Mouse (Mus musculus): ENCODE measurements around the gene Sdk2.

Sdk2 gene

DNA sequence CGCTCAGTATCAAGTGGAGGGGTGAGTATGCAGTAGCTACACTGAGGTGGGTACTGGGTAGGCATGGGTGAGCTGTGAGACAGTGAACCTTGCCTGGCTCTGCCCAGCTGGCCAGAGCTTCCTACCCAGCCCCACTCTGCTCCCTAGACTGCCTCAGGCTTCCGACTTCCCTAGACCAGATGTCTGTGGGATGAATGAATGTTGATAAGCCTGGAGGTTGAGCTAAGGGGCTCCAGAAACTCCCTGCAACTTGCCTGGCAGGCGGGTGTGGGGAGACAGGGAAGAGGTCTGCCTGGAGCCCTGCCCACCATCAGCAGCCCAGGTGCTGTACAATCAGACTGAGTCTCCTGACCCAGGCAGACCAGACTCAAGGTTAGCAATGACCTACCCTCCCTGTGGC, 139.0 kb downstream of the Sdk2 start:
- no peak for DNase-seq

DNA sequence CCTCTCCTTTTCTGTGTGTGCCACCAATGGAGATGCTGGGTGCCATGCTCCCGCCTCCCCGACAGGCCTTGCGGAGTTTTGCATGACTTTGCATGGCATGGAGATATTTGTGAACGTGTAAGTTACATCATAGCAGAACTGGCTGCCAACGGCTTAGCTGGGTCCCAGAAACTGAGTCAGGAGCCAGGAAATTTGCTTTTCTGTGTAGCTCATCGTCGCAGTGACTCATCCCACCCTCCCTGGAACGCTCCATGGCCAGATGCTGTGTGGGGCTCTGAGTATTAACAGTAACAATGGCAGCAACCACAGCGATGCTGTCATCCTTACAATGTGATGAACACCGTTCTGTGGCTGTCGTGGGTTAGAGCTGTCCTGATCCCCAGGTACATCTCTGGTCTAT, 139.6 kb downstream of the Sdk2 start:
- DNase-seq = no peak

GRCm38 (mm10) chr11:113923137-113923536, 143.7 kb downstream of the Sdk2 start:
- DNase-seq = no peak

DNA sequence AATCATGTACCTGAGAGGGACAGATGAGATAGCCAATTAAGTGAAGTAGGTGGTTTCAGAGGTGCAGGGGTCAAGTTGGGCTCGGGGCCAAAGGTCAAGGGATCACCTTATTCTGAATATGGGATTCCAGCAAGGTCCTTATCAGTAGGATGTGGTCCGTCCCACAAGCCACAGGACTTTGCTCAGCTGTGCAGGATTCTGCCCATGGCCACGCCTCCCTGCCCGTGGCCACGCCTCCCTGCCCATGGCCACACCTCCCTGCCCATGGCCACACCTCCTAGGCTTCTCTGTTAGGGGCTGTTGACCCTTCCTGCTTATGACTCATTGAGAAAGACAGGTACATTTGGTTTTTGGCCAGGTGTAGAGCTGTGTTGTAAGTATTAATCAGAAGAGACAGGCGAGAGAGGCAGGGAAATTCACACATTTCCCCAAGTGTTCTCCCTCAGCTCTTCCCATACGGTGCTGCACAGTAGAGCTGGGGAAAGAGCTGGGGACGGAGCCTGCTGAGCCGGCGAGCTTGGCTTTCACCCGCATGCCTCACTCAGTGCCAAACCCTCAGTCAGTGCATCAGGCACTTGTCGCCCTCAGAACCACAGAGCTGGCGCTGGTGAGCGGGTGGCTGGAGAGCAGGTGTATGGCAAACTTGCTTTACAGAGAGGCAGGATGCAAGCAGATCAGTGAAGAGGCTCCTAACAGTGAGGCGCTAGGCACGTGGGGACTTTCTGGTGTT, 163.6 kb downstream of the Sdk2 start:
- DNase-seq = no peak

DNA sequence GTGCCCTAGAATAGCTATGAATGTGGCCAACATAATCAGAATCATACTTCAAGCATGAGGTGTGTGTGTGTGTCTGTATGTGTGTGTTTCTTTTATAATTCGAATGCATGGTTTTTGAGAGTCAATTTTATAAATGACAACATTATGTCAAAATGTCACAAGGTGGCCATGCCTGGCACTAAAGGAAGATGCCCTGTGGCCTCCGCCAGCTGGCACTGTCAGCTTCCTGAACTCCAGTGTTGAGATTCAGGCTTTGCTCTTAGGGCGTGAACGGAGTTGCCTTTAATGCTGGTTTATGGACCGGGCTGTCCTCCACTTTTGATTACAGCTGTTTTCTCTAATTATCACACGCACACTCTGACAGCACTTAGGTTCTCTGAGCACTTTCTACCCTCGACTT, 164.9 kb downstream of the Sdk2 start:
- no peak for DNase-seq

- no peak for DNase-seq
Measured at GRCm38 (mm10) chr11:113898671-113899070, 168.2 kb downstream of the Sdk2 start.

DNA sequence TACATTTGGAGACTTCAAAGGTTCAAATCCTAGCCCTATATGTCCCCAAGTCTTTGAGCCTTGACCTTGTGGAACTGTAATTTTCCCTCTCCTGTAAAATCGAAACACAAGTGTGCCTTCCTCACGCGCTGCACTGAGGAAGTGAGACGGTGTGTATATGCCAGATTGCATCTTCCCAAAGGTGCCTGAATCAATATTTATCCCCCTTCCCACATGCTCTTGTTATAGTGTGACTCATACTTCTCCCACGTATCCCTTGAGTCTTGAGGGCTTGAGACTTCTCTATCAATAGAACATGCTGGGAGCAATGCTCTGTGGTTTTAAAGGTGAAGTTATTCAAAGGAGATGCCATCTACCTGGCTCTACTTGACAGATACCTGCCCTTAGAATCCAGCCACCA, 170.8 kb downstream of the Sdk2 start:
- DNase-seq = no peak

DNA sequence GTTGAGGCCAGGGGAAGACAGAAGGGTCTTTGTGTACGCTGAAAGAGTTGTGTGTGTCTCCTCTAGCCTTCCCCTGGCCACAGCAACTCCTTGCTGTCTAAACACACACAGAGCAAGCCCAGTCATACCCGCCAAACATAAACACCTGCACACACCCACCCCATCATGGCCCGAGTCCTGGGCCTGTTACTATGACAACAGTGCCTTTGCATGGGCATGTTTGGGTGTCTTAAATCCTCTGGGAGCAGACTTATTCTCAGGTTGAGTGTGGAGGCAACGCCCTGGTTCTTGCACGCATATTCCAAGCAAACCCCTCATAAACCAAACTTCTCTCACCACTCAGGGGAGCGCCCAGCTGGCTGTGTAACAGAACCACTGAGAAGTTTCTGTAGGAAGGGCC, 173.9 kb downstream of the Sdk2 start:
- DNase-seq = no peak

- no peak for DNase-seq
Measured at GRCm38 (mm10) chr11:113892067-113892466, 174.8 kb downstream of the Sdk2 start.

DNA sequence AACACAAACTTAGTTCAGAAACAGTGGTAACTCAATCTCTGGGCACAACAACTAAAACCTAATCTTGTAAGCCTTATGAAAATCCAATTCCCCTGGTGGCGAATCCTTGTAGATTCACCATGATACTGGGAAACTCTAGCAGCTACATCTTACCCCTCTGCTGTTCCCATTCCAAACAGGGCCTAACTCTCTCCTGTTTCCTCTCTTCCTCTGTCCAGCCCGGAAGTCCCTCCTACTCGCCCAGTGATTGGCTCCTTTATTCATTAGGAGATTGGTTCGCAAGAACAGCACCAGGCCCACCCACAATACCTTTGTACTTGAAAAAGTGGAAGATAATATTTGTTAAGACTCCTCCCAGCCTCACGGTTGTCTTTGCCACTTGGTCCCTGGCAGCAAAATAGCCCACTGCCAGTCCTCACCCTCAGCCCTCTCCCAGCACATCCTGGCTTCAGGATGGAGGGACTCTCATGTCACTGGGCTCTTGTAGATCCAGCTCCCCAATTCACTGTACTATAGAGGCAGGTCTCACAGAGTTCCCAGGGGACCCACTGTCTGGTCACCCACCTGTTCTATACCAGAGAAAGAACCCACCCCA, 178.6 kb downstream of the Sdk2 start:
- DNase-seq = no peak

DNA sequence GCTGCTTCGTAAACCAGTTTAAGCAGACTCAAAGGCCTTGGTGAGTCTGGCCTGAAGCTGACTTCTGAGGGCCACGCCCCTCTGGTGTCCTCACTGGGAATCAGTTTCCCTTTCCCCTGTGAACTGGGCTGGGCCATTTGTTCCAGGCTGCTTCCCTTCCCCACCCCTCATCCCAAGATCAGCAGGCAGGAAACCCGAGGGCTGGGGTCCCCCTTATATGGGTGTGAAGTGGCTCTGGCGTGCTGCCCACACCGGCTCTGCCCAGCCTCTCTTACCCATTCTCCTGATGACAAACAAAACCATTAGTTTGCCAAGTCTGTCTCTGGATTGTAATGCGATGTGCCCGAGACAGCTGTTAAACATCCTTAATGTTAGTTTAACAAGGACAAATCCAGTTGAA, 180.5 kb downstream of the Sdk2 start:
- no peak for DNase-seq

- DNase-seq = no peak
Measured at GRCm38 (mm10) chr11:113884962-113885361, 181.9 kb downstream of the Sdk2 start.

GRCm38 (mm10) chr11:113883031-113883430, 183.8 kb downstream of the Sdk2 start:
- no peak for DNase-seq

GRCm38 (mm10) chr11:113881864-113882263, 185.0 kb downstream of the Sdk2 start:
- no peak for DNase-seq

DNA sequence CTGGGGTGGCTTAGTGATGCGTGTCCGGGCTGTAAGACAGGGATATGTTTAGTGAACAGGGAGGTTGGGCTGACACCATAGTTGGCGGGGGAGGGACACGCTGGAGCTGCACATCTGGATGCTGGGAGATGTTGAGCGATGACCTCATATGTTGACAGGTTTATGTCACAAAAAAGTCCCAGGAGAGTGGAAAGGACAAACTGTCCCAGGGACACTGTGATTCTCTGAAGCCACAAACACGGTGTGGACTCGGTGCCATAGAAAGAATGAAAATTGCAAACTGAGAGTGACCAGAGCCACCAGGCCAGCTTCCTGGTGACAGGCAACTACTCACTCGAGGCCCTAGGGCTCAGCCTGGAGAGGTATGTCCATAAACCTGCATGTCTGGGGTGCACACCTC, 199.8 kb downstream of the Sdk2 start:
- no peak for DNase-seq

- peak; percentile 81 for DNase-seq
Measured at GRCm38 (mm10) chr11:113865627-113866026, 201.2 kb downstream of the Sdk2 start.

GRCm38 (mm10) chr11:113863408-113863807, 203.4 kb downstream of the Sdk2 start:
- peak; percentile 11 for DNase-seq

GRCm38 (mm10) chr11:113855661-113856060, 211.2 kb downstream of the Sdk2 start:
- no peak for DNase-seq

DNA sequence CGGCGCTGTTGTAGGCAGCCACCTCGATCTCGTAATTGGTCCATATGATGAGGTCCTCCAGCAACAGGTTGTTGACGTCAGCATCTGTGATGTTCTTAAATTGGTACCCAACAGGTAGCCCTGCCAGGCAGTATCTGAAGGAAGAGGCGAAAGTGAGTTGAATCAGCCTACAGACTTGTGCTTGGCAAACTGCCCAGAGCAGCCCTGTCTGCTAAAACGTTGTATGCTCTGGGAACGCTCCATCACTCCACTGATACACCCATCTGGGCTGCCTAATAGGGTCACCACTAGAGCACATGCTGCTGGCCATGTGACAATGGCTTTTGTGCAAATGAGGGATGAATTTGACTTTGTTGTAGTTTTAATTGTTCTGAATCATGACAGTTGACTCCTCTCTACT, 215.1 kb downstream of the Sdk2 start:
- DNase-seq = no peak

DNA sequence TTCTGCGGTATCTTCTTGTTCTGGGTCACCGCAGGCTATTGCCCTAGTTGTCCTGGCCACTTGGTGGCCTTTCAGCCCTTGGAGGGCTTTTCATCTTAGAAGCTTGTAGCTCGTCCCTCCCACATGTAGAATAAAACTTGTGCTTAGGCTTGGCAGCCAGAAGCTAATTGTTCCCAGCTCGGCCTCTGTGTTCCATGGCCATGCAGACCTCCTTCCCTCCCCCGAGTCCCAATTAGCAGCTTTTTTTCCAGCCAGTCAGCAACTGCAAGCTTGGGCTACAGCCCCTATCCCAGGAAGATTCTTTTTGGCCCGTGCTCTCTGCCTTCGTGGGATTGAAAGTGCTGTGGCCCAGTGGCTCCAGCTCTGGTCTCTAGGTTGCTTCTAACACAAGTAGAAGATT, 217.5 kb downstream of the Sdk2 start:
- no peak for DNase-seq

DNA sequence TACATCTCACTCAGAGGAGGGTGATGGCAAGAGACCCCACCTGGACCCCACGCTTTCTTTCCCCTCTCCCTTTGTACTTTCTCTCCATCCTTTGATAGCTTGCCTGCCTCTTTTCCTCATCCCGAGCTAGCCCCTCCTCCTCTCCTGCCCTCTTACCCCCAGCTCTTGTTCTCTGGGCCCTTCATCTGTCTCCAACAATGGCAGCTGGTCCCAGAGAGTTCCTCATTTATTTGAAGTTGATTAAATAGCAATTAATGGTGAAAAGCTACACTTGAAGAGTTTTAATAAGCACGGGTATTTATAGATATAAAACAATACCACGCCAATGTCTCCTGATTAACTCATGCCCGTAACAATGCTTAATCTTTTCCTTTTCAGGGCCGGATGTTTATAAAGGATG, 222.9 kb downstream of the Sdk2 start:
- no peak for DNase-seq

DNA sequence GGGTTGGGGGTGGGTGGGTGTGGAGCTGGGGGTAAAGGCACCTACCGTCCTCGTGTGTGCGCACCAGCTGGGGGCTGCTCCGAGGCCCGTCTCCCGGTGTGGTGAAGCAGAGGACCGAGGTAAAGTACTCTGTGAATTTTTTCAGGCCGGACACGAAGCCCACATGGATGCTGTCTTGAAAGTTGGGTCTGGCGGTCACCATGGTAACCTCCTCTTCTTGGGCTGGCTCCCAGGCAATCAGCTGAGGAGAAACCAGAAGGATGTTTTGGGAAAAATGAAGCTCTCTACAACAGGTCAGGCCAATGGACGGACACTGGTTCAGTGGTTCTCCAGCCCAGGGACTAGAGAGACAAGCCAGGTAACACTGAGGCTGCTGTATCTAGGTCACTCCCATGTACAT, 224.0 kb downstream of the Sdk2 start:
- DNase-seq = no peak

- no peak for DNase-seq
Measured at GRCm38 (mm10) chr11:113831608-113832007, 235.2 kb downstream of the Sdk2 start.

GRCm38 (mm10) chr11:113828081-113828554, 238.7 kb downstream of the Sdk2 start:
- no peak for DNase-seq

DNA sequence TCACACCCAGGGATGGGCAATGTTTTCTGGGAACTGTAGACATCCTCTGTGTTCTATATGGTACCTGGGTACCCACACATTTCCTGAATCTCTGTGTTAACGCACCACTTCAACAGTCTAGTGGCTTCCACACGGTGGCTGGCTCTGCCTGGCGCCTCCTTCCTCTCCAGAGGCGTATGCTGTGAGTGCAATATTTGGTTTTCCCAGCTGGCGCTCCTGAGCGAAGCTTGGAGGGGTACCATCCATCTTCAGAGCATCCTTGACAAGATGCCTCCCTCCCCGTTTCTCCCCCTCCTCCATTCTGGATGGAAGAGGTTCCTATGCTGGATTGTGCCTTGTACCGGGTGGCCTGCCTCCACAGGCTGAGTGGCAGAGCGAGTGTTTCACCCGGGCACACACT, 246.8 kb downstream of the Sdk2 start:
- DNase-seq = no peak
